Mouse (Mus musculus) ES-E14 (cell line): ENCODE results near the gene Nek8.

Experiments used
- CHD2 ChIP-seq: IDR thresholded peaks from 2 replicates; pipeline ENCODE4 v1.6.1; 2014; ENCODE audit warnings: mild to moderate bottlenecking, low read depth, low read length, inconsistent platforms
- HCFC1 ChIP-seq: IDR thresholded peaks from 2 replicates; pipeline ENCODE4 v1.6.1; 2012; ENCODE audit warnings: low read length, inconsistent platforms, borderline replicate concordance; ENCODE audit not compliant: insufficient read depth
- ZNF384 ChIP-seq: IDR thresholded peaks from 2 replicates; pipeline ENCODE4 v1.6.1; 2012; ENCODE audit warnings: low read depth, low read length, inconsistent platforms

GRCm38 (mm10) chr11:78194411-78195100 is 18.1 kb upstream of the Nek8 start:
- TF ChIP-seq ZNF384 (no peak), HCFC1 (no peak), CHD2 (no peak)
